Mouse (Mus musculus) inflammation-experienced regulatory T-cells, adult 6 months (primary cell): ENCODE data around the gene Ppp6c. TPM values are rescaled to one million over a fixed set of nuclear protein-coding genes. Genes with fewer than 3 reads are reported as not detected.
"Not testable (repeated sequence)": the region's sequence is repeated elsewhere in the genome, so short reads cannot be mapped to it uniquely, and the experiment has no call there.

Experiments
- ATAC-seq: one replicate; pipeline ENCODE4 v1.8.0; 2017
- polyA plus RNA-seq, 3 experiments: library from polyadenylated mRNA; unstranded; fragments of 100-300 nt; shearing (Covaris generic); gene quantifications; one replicate each; pipeline ENCODE4 v1.2.1; 2017

Ppp6c gene
- polyA plus RNA-seq = 100 to 1,000 TPM; 113 to 155 (median 122) TPM

DNA sequence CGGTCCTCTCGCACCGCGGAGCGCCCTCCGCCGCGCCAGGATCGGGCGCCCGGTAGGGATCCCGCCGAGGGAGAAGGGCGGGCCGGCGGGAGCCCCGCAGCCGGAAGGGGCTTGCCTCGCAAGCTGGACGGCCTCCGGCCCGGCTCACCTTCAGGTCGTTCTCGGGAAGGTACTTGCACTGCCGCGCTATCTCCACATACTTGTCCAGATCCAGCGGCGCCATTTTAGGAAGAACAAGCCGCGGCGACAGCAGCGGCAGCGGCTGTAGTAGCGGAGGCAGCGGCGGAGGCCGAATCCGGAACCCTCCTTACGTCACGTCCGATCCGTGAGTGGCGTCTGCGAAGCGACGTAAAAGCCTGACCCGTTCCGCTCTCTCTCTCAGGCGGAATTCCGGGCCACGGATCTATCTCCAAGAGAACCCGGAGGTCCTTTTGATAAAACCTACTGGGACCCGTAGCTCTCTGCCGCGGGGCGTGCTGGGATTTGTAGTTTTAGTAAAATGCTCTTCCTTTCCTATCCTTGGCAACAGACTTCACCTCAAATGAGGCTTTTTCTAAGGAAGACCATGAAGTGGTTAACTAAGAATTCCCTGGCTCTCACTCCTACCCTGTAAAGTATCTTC is at the start of gene Ppp6c:
Gene Ppp6c (minus strand): TSS at position 433 of the 622 bp plus-strand sequence.
- peak; percentile 96 for ATAC-seq

DNA sequence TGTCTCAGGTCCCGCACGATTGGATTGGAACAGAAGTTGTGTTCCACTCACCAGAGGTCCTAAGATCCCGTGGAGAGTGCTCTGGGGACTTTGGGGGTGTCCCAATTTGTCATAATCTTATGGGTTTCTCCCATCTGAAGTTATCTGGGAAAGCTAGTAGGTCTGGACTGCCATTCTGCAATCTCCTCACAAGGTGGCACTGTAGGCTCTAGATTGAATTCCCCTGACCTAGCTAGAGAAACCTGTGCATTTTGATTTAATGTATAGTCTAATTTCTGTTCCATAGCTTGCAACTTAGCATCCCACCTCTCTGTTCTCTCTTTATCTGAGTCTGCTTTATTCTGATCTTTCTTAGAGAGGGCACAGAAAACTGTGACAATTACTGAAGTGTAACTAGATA is 42.1 kb upstream of the Ppp6c start:
- peak; percentile 81 for ATAC-seq

DNA sequence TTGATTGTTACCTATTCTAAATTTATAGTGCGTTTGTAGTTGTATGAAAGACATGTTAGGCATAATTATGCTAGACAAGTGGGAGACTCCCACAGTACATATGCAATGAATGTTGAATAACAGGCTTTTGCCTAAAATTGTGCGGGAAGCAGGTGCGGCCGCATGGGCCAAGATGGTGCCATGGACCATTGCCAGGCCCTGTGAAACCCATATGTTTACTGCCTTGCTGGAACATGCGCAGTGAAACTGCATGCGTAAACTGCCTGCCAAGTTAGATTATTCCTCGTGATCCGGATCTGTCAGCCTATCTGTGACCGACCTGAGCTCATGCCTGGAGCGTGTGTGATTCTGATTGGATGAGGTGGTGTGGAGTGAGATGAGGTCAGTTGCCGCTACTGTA is 26.0 kb upstream of the Ppp6c start:
- ATAC-seq = not testable (repeated sequence)

DNA sequence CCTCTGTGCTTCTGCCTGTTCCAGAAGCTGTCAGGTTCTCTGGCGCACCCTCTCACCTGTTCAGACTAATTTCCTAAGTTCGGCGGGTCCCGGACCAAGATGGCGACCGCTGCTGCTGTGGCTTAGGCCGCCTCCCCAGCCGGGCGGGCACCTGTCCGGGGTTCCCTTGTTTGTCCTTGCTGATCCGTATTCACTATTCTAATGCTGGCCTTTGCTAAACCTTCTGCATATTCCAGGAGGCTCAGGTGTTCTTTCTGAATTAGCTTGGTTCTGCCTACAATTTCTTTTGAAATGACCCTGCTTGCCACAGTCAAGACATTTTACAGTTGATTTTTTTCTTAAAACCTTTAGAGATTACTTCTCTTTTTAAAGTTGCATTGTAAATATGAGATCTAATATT is 20.6 kb upstream of the Ppp6c start:
- ATAC-seq = not testable (repeated sequence)

DNA sequence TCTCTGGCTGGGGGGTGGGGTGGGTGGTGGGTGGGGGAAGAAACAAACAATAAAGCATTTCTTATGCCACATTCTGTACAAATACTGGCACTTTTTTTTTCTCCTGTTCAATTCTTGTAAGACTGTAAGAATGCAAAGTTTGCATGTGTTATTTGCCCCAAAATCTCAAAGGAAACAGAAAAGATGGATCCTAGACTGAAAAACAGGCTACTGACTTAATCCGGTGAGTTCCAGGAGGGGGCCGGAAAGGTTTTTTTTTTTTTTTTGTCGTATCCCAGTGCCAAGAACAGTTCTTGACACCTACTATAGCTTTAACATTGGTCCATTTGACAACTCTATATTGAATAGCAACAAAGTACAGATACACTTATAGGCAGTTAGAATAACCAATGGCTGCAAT is 480 bp upstream of the Ppp6c start:
- no peak for ATAC-seq

DNA sequence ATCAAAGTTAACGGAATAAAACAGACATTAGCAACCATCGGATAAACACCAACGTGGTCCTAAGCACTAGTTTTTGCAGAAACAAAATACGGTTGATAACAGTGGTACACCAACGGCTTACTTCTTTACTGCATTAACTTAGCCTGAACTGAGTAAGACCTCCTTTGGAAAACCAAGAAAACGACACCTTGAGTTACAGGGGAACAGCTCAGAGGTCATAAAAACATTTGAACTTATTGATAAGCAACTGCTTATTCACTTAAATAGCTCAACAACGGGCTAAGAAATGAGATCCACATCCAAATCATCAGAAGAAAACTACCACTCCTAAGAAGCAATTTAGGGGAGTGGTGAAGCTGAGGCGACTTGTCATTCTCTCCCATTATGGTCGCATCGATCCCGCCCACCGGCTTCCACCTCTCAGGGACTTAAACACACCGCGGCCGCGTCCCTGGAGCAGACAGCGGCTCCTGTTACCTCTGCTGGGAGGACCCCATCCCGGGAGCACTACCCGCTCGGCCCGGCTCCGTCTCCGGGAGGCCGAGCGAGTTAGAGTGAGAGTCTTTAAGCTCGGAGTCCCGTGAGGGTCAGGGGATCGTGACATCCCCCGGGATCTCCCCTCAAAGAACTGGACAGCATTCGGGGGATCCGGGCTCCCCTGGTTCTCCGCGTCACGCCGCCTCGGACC is 776 bp downstream of the Ppp6c start:
- peak; percentile 39 for ATAC-seq

DNA sequence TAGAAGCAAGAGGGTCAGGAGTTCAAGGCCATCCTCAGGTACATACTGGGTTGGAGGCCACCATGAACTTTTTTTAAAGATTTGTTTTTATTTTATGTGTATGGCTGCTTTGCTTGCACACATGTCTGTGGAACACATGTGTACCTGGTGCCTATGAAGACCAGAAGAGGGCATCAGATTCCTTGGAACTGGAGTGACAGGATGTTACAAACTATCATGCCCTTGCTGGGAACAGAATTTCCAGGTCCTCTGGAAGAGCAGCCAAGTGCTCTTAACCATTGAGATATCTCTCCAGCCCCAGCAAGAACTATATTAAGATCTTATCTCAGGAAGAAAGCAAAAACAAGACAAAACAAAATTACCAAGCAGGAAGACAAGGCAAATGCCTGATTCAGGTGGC is 1.6 kb downstream of the Ppp6c start:
- no peak for ATAC-seq

DNA sequence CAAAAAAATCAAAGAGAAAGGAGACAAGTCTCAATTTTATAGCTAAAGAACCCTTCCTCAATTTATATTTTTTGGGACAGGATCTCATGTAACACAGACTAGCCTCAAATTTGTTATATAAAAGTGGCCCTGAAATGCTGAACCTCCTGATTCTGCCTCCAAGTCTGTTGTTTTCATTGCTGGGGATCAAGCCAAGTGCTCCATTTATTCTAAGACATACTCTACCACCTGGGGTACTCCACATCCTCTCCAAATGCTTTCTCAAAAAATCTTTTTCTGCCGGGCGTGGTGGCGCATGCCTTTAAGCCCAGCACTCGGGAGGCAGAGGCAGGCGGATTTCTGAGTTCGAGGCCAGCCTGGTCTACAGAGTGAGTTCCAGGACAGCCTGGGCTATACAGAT is 6.2 kb downstream of the Ppp6c start:
- ATAC-seq = no peak

DNA sequence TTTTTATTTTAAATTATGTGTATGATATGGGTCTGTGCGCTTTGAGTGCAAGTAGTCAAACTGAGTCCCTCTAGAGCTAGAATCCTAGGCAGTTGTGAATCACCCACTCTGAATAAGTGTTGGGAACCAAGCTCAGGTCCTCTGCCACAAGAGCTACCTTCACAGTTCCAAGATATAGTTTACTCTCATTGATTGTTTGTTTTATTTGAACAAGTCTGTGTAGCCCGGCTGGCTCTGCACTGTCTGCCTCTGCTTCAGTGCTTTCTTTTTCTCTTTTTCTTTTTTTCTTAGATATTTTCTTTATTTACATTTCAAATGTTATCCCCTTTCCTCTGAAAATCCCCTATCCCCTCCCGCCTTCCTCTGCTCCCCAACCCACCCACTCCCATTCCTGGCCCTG is 7.2 kb downstream of the Ppp6c start:
- ATAC-seq = no peak

DNA sequence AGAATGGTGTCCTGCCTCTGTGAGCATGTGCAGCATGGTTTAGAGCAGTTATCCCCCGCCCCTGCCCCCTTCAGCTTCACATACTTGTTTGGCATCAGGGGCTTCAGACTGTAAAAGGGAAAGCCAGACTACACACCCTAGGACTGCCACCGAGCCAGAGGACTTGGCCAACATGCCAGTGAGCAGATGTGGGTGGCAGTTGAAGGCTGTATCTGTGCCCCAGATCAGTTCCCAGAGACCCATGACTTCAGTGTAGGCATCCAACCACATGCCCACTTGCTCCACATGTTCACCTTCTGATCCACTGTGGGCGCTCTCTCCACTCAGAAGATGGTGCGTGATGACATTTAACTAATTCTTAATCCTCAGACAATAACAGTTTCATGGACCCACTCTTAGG is 9.1 kb downstream of the Ppp6c start:
- no peak for ATAC-seq

DNA sequence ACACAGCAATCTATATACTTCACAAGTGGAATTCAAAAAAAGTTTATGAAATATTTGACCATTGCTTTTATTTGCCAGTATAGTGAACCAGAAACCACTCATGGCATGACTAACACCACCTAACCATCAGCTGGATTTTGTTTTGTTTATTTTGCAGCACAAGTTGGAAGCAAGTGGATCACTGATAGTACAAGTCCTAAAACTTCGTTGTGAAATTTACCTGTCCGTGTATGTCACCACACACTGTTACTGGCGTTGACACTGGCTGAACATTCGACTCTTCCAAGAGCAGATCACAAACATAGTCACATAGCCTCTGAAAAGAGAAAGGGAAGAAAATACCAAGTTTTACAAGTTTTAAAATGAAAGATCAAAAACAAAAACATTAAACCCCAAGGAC is 15.5 kb downstream of the Ppp6c start:
- no peak for ATAC-seq

DNA sequence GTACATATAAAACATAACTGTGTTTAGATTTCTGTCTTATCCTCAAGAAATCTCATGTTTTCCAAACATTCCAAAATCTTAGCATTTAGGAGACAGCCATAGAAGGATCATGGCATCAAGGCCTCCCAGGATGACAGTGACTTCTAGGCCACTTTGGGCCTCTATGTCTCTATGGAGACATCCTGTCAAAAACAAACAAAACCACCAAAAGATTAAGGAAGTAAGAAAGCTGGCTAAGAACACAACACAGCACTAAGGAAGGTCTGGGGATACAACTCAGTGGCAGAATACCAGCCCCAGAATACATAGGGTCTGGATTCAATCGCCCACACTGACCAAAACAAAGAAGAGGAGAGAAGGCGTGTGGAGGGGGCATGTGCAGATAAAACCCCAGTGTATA is 22.9 kb downstream of the Ppp6c start:
- no peak for ATAC-seq

DNA sequence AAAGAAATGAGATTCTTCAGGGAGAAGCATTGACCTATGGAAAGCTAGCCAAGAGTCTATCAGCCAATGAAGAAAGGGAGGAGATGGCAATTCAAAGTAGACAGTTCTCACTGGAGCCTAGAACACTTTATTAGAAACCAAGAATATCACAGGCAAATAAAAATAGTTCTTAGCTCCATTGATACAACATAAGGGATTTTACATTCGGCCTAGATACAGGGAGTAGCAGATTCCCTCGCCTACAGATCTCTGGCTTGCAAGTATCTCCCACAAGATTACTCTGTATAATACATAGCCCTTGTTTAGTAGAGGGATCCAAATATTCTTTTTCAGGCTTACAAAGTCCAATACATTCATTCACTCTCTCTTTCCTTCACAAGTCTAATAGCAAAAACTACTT is 31.4 kb downstream of the Ppp6c start:
- no peak for ATAC-seq

DNA sequence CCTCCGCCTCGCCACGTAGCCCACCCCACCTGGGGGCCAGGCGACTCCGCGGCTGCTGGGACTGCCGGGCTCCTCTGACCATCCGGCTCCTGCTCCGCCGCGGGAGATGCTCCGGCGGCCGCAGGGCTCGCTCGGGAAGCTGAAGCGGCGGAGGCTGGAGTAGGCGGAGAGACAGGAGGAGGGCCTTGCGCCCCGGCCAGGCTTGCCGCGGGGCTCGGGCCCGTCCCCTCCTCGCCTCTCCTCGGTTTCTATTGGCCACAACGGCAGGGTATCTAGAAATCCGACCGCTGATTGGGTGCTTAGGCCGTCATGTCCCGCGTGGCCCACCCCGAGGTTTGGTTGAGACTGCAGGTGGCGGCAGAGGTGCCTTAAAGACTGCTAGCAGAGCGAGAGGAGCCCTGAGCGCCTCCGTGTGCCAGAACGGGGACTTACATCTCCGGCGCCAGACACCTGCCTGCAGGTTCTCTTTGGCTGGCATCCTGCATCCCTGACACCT is 35.6 kb downstream of the Ppp6c start, which contains the start of gene Scai:
Gene Scai (minus strand): TSS at position 174 of the 496 bp plus-strand sequence.
- peak; percentile 99 for ATAC-seq

DNA sequence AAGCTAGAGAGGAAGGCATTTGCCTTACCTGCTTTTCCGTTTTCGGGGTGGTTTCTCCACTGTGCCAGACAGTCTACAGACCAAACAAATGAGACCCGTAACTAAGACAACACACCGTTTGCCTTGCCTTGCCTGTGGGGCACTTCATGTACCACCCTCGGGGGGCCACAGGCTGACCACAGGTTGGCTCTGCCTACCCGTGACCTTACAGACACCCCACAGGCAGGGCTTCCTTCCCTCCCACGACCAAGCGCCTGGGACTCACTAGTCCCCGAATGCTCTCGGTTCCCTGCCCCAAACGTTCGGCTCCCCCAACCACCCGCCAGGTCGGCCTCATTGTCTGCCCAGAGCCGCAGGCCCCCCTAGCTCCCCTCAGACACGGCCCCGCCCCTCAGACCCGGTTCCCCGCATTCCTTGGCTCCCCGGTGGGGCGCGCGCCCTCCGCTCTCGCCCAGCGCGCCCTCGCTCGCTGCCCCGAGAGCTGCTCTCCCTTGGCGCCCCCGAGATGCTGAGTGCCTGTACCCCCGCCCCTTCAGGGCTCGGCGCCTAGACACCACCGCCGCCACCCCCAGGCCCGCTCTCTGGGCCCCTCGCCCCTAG is 36.2 kb downstream of the Ppp6c start:
- ATAC-seq = peak; percentile 22

DNA sequence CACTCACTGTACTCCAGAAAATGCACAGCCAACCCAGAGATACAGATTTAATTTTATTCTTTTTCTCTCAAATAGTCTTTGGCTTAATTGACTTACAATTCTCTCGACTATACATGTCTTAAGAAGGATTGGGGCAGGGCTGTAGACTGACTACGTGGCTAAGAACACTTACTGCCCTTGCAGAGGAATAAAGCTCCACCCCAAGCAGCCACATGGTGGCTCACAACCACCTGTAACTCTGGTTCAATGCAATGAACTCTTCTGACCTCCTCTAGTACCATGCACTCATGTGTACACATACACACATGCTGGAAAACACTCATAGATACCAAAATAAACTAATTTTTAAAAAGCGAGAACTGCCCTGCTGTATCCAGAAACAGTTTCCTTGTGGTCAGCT is 40.3 kb downstream of the Ppp6c start:
- no peak for ATAC-seq

DNA sequence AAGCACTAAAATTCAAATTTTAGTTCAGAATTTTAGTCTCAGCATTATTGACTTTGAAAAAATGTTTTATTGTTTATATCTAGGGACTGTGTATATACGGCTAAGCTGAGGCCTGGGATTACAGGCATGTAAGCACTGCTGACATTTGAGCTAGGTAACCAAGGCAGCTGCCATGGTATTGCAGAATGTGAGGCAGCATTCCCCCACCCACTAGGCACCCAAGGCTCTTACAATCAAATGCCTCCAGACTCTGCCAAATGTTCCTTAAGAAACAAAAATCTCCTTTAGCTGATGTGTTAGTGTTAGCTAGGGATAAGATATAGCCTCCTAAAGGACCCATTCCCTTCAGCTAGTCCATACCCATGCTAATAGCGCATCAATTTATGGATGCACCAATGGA is 42.7 kb downstream of the Ppp6c start:
- no peak for ATAC-seq

DNA sequence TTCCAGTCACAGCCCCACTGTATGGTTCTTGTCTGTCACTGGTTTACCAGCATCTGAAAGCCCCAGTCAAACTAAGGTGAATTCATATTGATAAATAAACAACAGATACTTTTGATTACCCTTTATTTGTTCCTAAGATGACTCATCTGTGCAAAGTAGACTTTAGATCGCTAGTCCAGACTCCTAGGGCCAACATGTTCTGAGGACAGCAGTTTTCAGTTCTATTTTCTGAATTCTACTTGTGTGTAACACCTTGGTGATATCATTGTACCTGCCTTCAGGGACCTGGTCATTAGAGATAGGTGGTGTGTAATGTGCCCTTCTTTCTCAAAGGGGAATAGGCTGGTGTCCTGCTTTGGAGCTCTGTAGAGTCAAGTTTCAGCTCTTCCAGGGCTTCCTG is 65.3 kb downstream of the Ppp6c start:
- no peak for ATAC-seq

DNA sequence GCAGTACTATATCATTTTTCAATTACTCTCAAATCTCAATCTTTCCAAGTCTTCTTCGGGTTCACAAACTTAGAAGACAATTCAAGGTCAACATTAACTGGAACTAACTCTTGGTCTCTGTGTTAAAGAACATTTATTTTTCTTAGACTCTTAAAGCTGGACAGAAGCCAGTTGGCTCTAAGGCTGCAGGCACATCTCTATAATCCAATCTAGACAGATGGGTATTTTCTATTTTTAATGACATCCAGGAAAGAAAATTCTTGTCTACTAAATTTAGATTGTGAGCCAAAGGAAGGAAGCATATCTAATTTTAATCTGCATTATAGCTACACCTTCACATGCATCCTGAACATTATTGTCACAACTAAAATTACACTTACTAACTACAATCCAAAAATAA is 68.3 kb downstream of the Ppp6c start:
- no peak for ATAC-seq

DNA sequence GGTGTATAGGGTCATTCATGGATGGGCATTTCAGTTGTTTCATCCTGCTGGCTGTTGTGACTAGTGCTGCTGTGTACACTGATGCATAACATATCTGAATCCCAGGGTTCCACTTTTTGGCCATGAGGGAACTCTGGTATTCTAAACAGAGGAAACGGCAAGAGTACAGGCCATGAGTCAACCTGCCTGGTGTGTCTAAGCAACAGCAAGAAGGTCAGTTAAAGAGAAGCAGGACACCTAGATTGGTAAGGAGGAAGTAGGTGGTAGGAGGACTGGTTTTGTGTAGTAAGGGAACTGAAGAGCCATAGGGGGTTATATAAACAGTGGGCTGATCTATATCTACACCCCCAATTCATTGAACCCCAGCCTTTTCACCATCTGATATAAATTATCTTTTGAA is 69.4 kb downstream of the Ppp6c start:
- no peak for ATAC-seq

DNA sequence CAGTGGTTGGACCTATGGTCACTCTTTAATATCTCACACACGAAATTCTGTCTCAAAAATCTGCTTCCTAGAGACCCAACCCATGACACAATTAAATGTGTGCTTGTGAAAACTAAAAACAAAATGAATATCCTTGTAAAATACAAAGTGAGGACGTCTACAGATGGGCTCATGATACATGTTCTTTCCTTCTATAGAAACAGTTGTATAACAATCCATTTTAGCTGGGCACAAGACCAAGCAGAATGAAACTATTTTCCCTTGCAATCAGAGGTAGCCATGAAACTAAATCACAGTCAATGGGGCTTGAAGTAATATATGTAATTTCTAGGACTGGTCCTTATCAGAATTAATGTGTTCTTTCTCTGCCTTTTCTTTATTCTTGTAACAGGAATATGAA is 75.3 kb downstream of the Ppp6c start:
- no peak for ATAC-seq

DNA sequence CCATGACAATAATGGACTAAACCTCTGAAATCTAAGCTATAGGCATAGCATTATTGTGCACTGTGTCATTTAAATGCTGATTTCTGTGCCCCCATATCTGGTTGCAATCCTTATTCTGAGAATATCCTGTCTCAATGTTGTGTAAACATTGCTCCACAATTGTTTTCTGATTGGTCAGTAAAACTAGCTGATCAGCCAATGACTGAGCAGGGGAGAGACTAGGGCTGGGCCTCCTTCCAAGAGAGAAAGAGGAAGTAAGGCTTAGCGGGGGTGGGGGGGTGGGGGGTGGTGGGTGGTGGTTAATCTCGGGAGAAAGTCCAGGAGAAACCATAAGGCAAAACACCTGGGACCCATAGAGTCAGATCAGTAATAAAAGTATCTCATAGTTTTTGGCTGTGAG is 78.2 kb downstream of the Ppp6c start:
- ATAC-seq = no peak

DNA sequence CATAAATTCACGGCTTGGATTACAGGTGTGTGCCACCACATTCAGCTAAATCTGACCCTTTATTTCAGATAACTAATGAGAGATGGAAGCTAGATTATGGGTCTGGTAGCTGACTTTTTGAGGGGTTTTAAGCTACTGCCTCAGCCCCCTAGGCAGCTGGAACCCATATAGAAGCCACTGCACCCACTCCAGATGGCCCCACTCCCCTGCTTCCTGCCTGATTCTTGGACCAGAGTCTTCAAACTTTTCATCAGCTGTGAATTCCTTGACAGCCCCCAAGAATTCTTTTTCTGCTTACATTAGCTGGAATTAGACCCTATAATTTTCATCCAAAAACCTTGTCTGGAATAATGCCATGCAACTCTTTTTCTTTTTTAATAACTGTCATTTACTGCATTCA is 79.8 kb downstream of the Ppp6c start:
- no peak for ATAC-seq
